Mouse (Mus musculus): Measurements from ENCODE around the gene Gm16253.

DNA sequence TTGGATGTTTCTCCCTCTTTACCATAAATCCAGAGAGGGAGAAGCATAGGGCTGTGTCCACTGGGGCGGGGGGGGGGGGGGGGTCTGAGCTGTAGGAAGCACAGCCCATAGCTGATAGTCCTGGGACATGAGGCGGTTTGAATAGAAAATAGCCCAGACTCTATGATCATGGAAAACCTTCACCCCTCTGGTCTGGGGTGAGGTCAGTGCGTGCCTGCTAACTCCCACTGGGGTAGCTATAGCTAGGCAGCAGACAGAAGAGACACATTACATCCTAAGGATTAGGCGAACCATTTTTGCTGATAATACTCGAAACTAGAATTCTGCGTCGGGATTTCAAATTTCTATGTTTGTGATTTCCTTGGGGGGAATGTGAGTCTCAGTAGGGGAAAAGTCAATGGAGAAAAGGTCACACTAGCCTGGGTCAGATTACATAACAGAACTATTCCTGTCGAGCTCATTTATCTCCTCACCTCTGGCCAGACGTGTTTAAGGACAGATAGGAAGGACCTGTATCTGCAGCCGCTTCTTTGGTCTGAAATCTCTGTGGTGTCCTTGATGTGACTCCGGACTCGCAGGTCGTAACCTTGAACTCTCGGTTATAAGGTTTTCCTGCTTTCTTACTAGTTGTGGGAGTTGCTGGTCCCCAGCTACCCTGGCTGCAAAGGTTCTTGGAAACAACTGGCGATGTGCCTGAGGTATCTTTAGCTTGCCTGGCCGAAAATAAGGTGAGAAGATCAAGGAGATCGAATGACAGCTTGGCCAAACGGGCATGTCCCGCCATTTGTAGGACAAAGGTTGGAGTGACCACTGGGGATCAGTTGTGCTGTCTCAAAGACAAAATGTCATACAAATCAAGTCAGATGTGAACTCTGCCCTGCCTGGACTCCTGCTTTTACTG lies 2.9 kb upstream of the Gm16253 start:
- no peak for TF ChIP-seq CTCF (IDR thresholded peaks at IDR 0.05; ENCODE audit: insufficient read depth, low read length)
- no peak for TF ChIP-seq POLR2A (IDR thresholded peaks at IDR 0.05; ENCODE audit: borderline replicate concordance, extremely low read depth, low read depth, low read length)

Data from lung, adult 2 months (tissue).